Mouse (Mus musculus): ENCODE data around the gene Ccer2. TPM values are rescaled to one million over a fixed set of nuclear protein-coding genes. Genes with fewer than 3 reads are reported as not detected.

Gene Ccer2
- polyA plus RNA-seq, 1 experiment from 2014 or later, result 1.9 TPM

GRCm38 (mm10) chr7:28775129-28775528, 19.2 kb downstream of the Ccer2 start:
- no peaks in the 10 kb centered on the region for H3K9me3 ChIP-seq (ENCODE audit: control insufficient read depth, low read length)
- H3K27me3 ChIP-seq (ENCODE audit: control insufficient read depth, insufficient read depth, low read length), result no peaks in the 10 kb centered on the region
- H3K36me3 ChIP-seq (ENCODE audit: control insufficient read depth, insufficient read depth, low read length), result no peaks in the 10 kb centered on the region
- H3K4me3 ChIP-seq (ENCODE audit: low read depth, low read length), result no peak overlapping the region
- H3K4me1 ChIP-seq (ENCODE audit: control insufficient read depth, insufficient read depth, low read length), result no peaks in the 10 kb centered on the region
- DNase-seq (ENCODE audit: low spot score) (no peak), ATAC-seq (ENCODE audit: insufficient read depth, low FRiP score, low TSS enrichment) (no peak)
- H3K4me2 ChIP-seq (ENCODE audit: low read depth), result no peak overlapping the region
- no peak overlapping the region for H3K27ac ChIP-seq (ENCODE audit: low read depth, low read length)
- WGBS, result 83% methylated on average over 7 of the region's 7 CpGs
- no peak overlapping the region for H3K9ac ChIP-seq (ENCODE audit: low read length)

GRCm38 (mm10) chr7:28778825-28779224, 22.9 kb downstream of the Ccer2 start:
- Histone ChIP-seq H3K9ac (ENCODE audit: low read length) (no peak overlapping the region), H3K4me2 (ENCODE audit: low read depth) (no peak overlapping the region), H3K9me3 (ENCODE audit: control insufficient read depth, low read length) (no peaks in the 10 kb centered on the region), H3K36me3 (ENCODE audit: control insufficient read depth, insufficient read depth, low read length) (peaks cover 2% of the 10 kb centered on the region; the same call in 1 of the 2 replicates), H3K4me1 (ENCODE audit: control insufficient read depth, insufficient read depth, low read length) (no peaks in the 10 kb centered on the region), H3K4me3 (ENCODE audit: low read depth, low read length) (no peak overlapping the region), H3K27me3 (ENCODE audit: control insufficient read depth, insufficient read depth, low read length) (no peaks in the 10 kb centered on the region), H3K27ac (ENCODE audit: low read depth, low read length) (no peak overlapping the region)
- no peak for DNase-seq (ENCODE audit: low spot score)
- ATAC-seq (ENCODE audit: insufficient read depth, low FRiP score, low TSS enrichment), result no peak
- WGBS, result 81% methylated on average over 9 of the region's 9 CpGs

- no peak overlapping the region for H3K27ac ChIP-seq (ENCODE audit: low read depth, low read length)
- WGBS, result 48% methylated on average over 6 of the region's 6 CpGs
- ATAC-seq (ENCODE audit: insufficient read depth, low FRiP score, low TSS enrichment), result no peak
Measured at GRCm38 (mm10) chr7:28780067-28780658, 24.2 kb downstream of the Ccer2 start.

GRCm38 (mm10) chr7:28780857-28781256, 24.9 kb downstream of the Ccer2 start:
- no peak for ATAC-seq (ENCODE audit: insufficient read depth, low FRiP score, low TSS enrichment)
- no peak overlapping the region for H3K9ac ChIP-seq (ENCODE audit: low read length)

More at GRCm38 (mm10) chr7:28780067-28780658, 24.2 kb downstream of the Ccer2 start:
- H3K9ac ChIP-seq (ENCODE audit: low read length), result no peak overlapping the region
- H3K36me3 ChIP-seq (ENCODE audit: control insufficient read depth, insufficient read depth, low read length), result peaks cover 2% of the 10 kb centered on the region; the same call in 1 of the 2 replicates
- DNase-seq (ENCODE audit: low spot score), result peak; percentile 81
- no peaks in the 10 kb centered on the region for H3K9me3 ChIP-seq (ENCODE audit: control insufficient read depth, low read length)
- no peaks in the 10 kb centered on the region for H3K27me3 ChIP-seq (ENCODE audit: control insufficient read depth, insufficient read depth, low read length)
- H3K4me2 ChIP-seq (ENCODE audit: low read depth), result no peak overlapping the region
- no peak overlapping the region for H3K4me3 ChIP-seq (ENCODE audit: low read depth, low read length)
- H3K4me1 ChIP-seq (ENCODE audit: control insufficient read depth, insufficient read depth, low read length), result no peaks in the 10 kb centered on the region

GRCm38 (mm10) chr7:28781261-28781663, 25.3 kb downstream of the Ccer2 start:
- 92% methylated on average over 8 of the region's 8 CpGs for WGBS
- H3K27me3 ChIP-seq (ENCODE audit: control insufficient read depth, insufficient read depth, low read length), result no peaks in the 10 kb centered on the region
- H3K36me3 ChIP-seq (ENCODE audit: control insufficient read depth, insufficient read depth, low read length), result peaks cover 2% of the 10 kb centered on the region; the same call in 1 of the 2 replicates
- H3K4me2 ChIP-seq (ENCODE audit: low read depth), result no peak overlapping the region
- no peaks in the 10 kb centered on the region for H3K9me3 ChIP-seq (ENCODE audit: control insufficient read depth, low read length)
- H3K27ac ChIP-seq (ENCODE audit: low read depth, low read length), result no peak overlapping the region
- H3K9ac ChIP-seq (ENCODE audit: low read length), result no peak overlapping the region
- no peak for DNase-seq (ENCODE audit: low spot score)
- no peaks in the 10 kb centered on the region for H3K4me1 ChIP-seq (ENCODE audit: control insufficient read depth, insufficient read depth, low read length)
- no peak for ATAC-seq (ENCODE audit: insufficient read depth, low FRiP score, low TSS enrichment)
- no peak overlapping the region for H3K4me3 ChIP-seq (ENCODE audit: low read depth, low read length)

More at GRCm38 (mm10) chr7:28780857-28781256, 24.9 kb downstream of the Ccer2 start:
- Histone ChIP-seq H3K27ac (ENCODE audit: low read depth, low read length) (no peak overlapping the region), H3K4me2 (ENCODE audit: low read depth) (no peak overlapping the region), H3K27me3 (ENCODE audit: control insufficient read depth, insufficient read depth, low read length) (no peaks in the 10 kb centered on the region), H3K9me3 (ENCODE audit: control insufficient read depth, low read length) (no peaks in the 10 kb centered on the region), H3K4me1 (ENCODE audit: control insufficient read depth, insufficient read depth, low read length) (no peaks in the 10 kb centered on the region), H3K4me3 (ENCODE audit: low read depth, low read length) (no peak overlapping the region), H3K36me3 (ENCODE audit: control insufficient read depth, insufficient read depth, low read length) (peaks cover 2% of the 10 kb centered on the region; the same call in 1 of the 2 replicates)
- no peak for DNase-seq (ENCODE audit: low spot score)
- WGBS, result 84% methylated on average over 7 of the region's 7 CpGs

- no peak overlapping the region for H3K4me2 ChIP-seq (ENCODE audit: low read depth)
- no peaks in the 10 kb centered on the region for H3K27me3 ChIP-seq (ENCODE audit: control insufficient read depth, insufficient read depth, low read length)
- no peak overlapping the region for H3K4me3 ChIP-seq (ENCODE audit: low read depth, low read length)
- H3K4me1 ChIP-seq (ENCODE audit: control insufficient read depth, insufficient read depth, low read length), result no peaks in the 10 kb centered on the region
- DNase-seq (ENCODE audit: low spot score) (no peak), ATAC-seq (ENCODE audit: insufficient read depth, low FRiP score, low TSS enrichment) (no peak)
- H3K27ac ChIP-seq (ENCODE audit: low read depth, low read length), result no peak overlapping the region
- 68% methylated on average over 5 of the region's 5 CpGs for WGBS
- no peak overlapping the region for H3K9ac ChIP-seq (ENCODE audit: low read length)
- H3K9me3 ChIP-seq (ENCODE audit: control insufficient read depth, low read length), result no peaks in the 10 kb centered on the region
- H3K36me3 ChIP-seq (ENCODE audit: control insufficient read depth, insufficient read depth, low read length), result peaks cover 2% of the 10 kb centered on the region; the same call in 1 of the 2 replicates
Measured at GRCm38 (mm10) chr7:28785161-28785560, 29.2 kb downstream of the Ccer2 start.

- Histone ChIP-seq H3K27me3 (ENCODE audit: control insufficient read depth, insufficient read depth, low read length) (no peaks in the 10 kb centered on the region), H3K9me3 (ENCODE audit: control insufficient read depth, low read length) (no peaks in the 10 kb centered on the region), H3K36me3 (ENCODE audit: control insufficient read depth, insufficient read depth, low read length) (peaks cover 2% of the 10 kb centered on the region; the same call in 1 of the 2 replicates), H3K27ac (ENCODE audit: low read depth, low read length) (no peak overlapping the region), H3K4me1 (ENCODE audit: control insufficient read depth, insufficient read depth, low read length) (no peaks in the 10 kb centered on the region), H3K9ac (ENCODE audit: low read length) (no peak overlapping the region), H3K4me3 (ENCODE audit: low read depth, low read length) (no peak overlapping the region), H3K4me2 (ENCODE audit: low read depth) (no peak overlapping the region)
- 95% methylated on average over 9 of the region's 9 CpGs for WGBS
- ATAC-seq (ENCODE audit: insufficient read depth, low FRiP score, low TSS enrichment) (no peak), DNase-seq (ENCODE audit: low spot score) (no peak)
Measured at GRCm38 (mm10) chr7:28787884-28788283, 31.9 kb downstream of the Ccer2 start.

- DNase-seq (ENCODE audit: low spot score), result no peak
- no peak within 1 kb of the TSS for H3K9ac ChIP-seq (ENCODE audit: low read length)
- H3K9me3 ChIP-seq (ENCODE audit: control insufficient read depth, low read length), result no peaks in the 10 kb centered on the region
- 69% methylated on average over 5 of the region's 5 CpGs for WGBS
- no peaks in the 10 kb centered on the region for H3K27me3 ChIP-seq (ENCODE audit: control insufficient read depth, insufficient read depth, low read length)
- H3K4me1 ChIP-seq (ENCODE audit: control insufficient read depth, insufficient read depth, low read length), result no peaks in the 10 kb centered on the region
- no peak within 1 kb of the TSS for H3K4me2 ChIP-seq (ENCODE audit: low read depth)
- no peak within 1 kb of the TSS for H3K27ac ChIP-seq (ENCODE audit: low read depth, low read length)
- no peak for ATAC-seq (ENCODE audit: insufficient read depth, low FRiP score, low TSS enrichment)
- peaks cover 2% of the 10 kb centered on the region; the same call in 1 of the 2 replicates for H3K36me3 ChIP-seq (ENCODE audit: control insufficient read depth, insufficient read depth, low read length)
- H3K4me3 ChIP-seq (ENCODE audit: low read depth, low read length), result no peak within 1 kb of the TSS
Measured at GRCm38 (mm10) chr7:28788307-28789195, 32.6 kb downstream of the Ccer2 start, which contains the start of gene Rinl. Gene Rinl (plus strand): TSS chr7:28788969.
